Mouse (Mus musculus): ENCODE measurements around the gene Serpina7. TPM values are rescaled to one million over a fixed set of nuclear protein-coding genes. Genes with fewer than 3 reads are reported as not detected.

Gene Serpina7
- polyA plus RNA-seq, 1 experiment from 2014 or later, result 118 TPM

GRCm38 (mm10) chrX:139051976-139052375 lies 33.1 kb downstream of the Serpina7 start:
- no peaks in the 10 kb centered on the region for H3K27me3 ChIP-seq (ENCODE audit: insufficient read depth, low read length)
- H3K4me2 ChIP-seq (ENCODE audit: low read depth, low read length), result no peak overlapping the region
- 53% methylated on average over 1 of the region's 1 CpGs for WGBS (ENCODE audit: insufficient replicate concordance)
- TF ChIP-seq EP300 (IDR thresholded peaks at IDR 0.05; ENCODE audit: low read depth) (no peak), CTCF (IDR thresholded peaks at IDR 0.05; ENCODE audit: low read depth) (no peak)
- no peaks in the 10 kb centered on the region for H3K36me3 ChIP-seq (replicated peaks; ENCODE audit: insufficient read depth, low read length)
- ATAC-seq, result peak; percentile 77
- no peak overlapping the region for H3K9ac ChIP-seq (replicated peaks)
- DNase-seq, result peak; percentile 35
- H3K4me3 ChIP-seq (ENCODE audit: low read depth, low read length), result no peak overlapping the region
- no peaks in the 10 kb centered on the region for H3K9me3 ChIP-seq (ENCODE audit: low read length)
- no peak overlapping the region for H3K27ac ChIP-seq (ENCODE audit: low read depth)
- H3K4me1 ChIP-seq (ENCODE audit: insufficient read depth), result no peaks in the 10 kb centered on the region

GRCm38 (mm10) chrX:139041148-139041547 lies 43.9 kb downstream of the Serpina7 start:
- H3K9me3 ChIP-seq (ENCODE audit: low read length), result no peaks in the 10 kb centered on the region
- no peak overlapping the region for H3K4me2 ChIP-seq (ENCODE audit: low read depth, low read length)
- H3K36me3 ChIP-seq (replicated peaks; ENCODE audit: insufficient read depth, low read length), result no peaks in the 10 kb centered on the region
- H3K27ac ChIP-seq (ENCODE audit: low read depth), result no peak overlapping the region
- TF ChIP-seq CTCF (IDR thresholded peaks at IDR 0.05; ENCODE audit: low read depth) (no peak), EP300 (IDR thresholded peaks at IDR 0.05; ENCODE audit: low read depth) (no peak)
- H3K4me1 ChIP-seq (ENCODE audit: insufficient read depth), result no peaks in the 10 kb centered on the region
- H3K9ac ChIP-seq (replicated peaks), result no peak overlapping the region
- WGBS (ENCODE audit: insufficient replicate concordance), result 59% methylated on average over 1 of the region's 1 CpGs
- no peak overlapping the region for H3K4me3 ChIP-seq (ENCODE audit: low read depth, low read length)
- peak; percentile 87 for ATAC-seq
- H3K27me3 ChIP-seq (ENCODE audit: insufficient read depth, low read length), result no peaks in the 10 kb centered on the region
- DNase-seq, result no peak

GRCm38 (mm10) chrX:139039314-139039713 lies 45.7 kb downstream of the Serpina7 start:
- peak; percentile 84 for ATAC-seq
- H3K4me1 ChIP-seq (ENCODE audit: insufficient read depth), result no peaks in the 10 kb centered on the region
- no peak overlapping the region for H3K4me2 ChIP-seq (ENCODE audit: low read depth, low read length)
- 48% methylated on average over 2 of the region's 2 CpGs for WGBS (ENCODE audit: insufficient replicate concordance)
- no peak overlapping the region for H3K9ac ChIP-seq (replicated peaks)
- no peak overlapping the region for H3K4me3 ChIP-seq (ENCODE audit: low read depth, low read length)
- no peaks in the 10 kb centered on the region for H3K36me3 ChIP-seq (replicated peaks; ENCODE audit: insufficient read depth, low read length)
- H3K27me3 ChIP-seq (ENCODE audit: insufficient read depth, low read length), result no peaks in the 10 kb centered on the region
- H3K27ac ChIP-seq (ENCODE audit: low read depth), result no peak overlapping the region; the same call in 1 of the 2 replicates
- no peaks in the 10 kb centered on the region for H3K9me3 ChIP-seq (ENCODE audit: low read length)
- no peak; the same call in 1 of the 2 replicates for TF ChIP-seq EP300 (IDR thresholded peaks at IDR 0.05; ENCODE audit: low read depth)
- TF ChIP-seq CTCF (IDR thresholded peaks at IDR 0.05; ENCODE audit: low read depth), result no peak
- no peak for DNase-seq

GRCm38 (mm10) chrX:139037666-139038065 lies 47.4 kb downstream of the Serpina7 start:
- no peaks in the 10 kb centered on the region for H3K27me3 ChIP-seq (ENCODE audit: insufficient read depth, low read length)
- no peaks in the 10 kb centered on the region for H3K4me1 ChIP-seq (ENCODE audit: insufficient read depth)
- no peak overlapping the region for H3K9ac ChIP-seq (replicated peaks)
- H3K4me3 ChIP-seq (ENCODE audit: low read depth, low read length), result no peak overlapping the region
- H3K27ac ChIP-seq (ENCODE audit: low read depth), result no peak overlapping the region
- ATAC-seq (no peak), DNase-seq (no peak)
- TF ChIP-seq EP300 (IDR thresholded peaks at IDR 0.05; ENCODE audit: low read depth), result no peak
- no peak for TF ChIP-seq CTCF (IDR thresholded peaks at IDR 0.05; ENCODE audit: low read depth)
- WGBS (ENCODE audit: insufficient replicate concordance), result 74% methylated on average over 1 of the region's 1 CpGs
- H3K4me2 ChIP-seq (ENCODE audit: low read depth, low read length), result no peak overlapping the region
- no peaks in the 10 kb centered on the region for H3K36me3 ChIP-seq (replicated peaks; ENCODE audit: insufficient read depth, low read length)
- no peaks in the 10 kb centered on the region for H3K9me3 ChIP-seq (ENCODE audit: low read length)

Other genes with a start within 250 kb of the Serpina7 start
- 0.40 and 0.53 TPM in 2 replicates for gene Nrk, start 170.8 kb downstream of the Serpina7 start, polyA plus RNA-seq (2015; fragmentation: Nextera tagmentation; extraction: Ambion mirVana)
- gene 4930513O06Rik, start 1.0 kb upstream of the Serpina7 start, polyA plus RNA-seq (2015; fragmentation: Nextera tagmentation; extraction: Ambion mirVana), result 0.64 and 0.78 TPM in 2 replicates
- not detected in 2 replicates for gene 4933428M09Rik, start 94.0 kb upstream of the Serpina7 start, polyA plus RNA-seq (2015; fragmentation: Nextera tagmentation; extraction: Ambion mirVana)
- 1.6 and 1.7 TPM in 2 replicates for gene Mum1l1, start 124.8 kb upstream of the Serpina7 start, polyA plus RNA-seq (2015; fragmentation: Nextera tagmentation; extraction: Ambion mirVana)
- gene Trap1a, start 248.4 kb upstream of the Serpina7 start, polyA plus RNA-seq (2015; fragmentation: Nextera tagmentation; extraction: Ambion mirVana), result not detected in 2 replicates